Mouse (Mus musculus) lung, postnatal 0 days (tissue): ENCODE results near the gene Gng2. TPM values are rescaled to one million over a fixed set of nuclear protein-coding genes. Genes with fewer than 3 reads are reported as not detected.

ENCODE experiments used
- ATAC-seq: fragments of 200-750 bp; cut with Nextera tagmentation; 2 replicates; pipeline ENCODE4 v1.8.0; 2017; ENCODE audit warnings: moderate library complexity
- DNase-seq: peaks from one replicate; pipeline ENCODE4 v3.0.0-alpha.2; 2016; ENCODE audit warnings: low spot score
- H3K27ac ChIP-seq: fragments of 300-500 bp; sonication (generic); 2 replicates; pipeline ENCODE4 v1.5.1; 2014; ENCODE audit warnings: antibody characterized with exemption, mild to moderate bottlenecking, low read length, mixed read lengths
- H3K27me3 ChIP-seq: fragments of 300-500 bp; sonication (generic); replicated peaks from 2 replicates; pipeline ENCODE4 v1.6.1; 2014; ENCODE audit warnings: low read length, mixed read lengths; ENCODE audit not compliant: insufficient read depth
- H3K36me3 ChIP-seq: fragments of 300-500 bp; sonication (generic); 2 replicates; pipeline ENCODE4 v1.6.1; 2014; ENCODE audit warnings: low read length, mixed read lengths; ENCODE audit not compliant: insufficient read depth
- H3K4me1 ChIP-seq: fragments of 300-500 bp; sonication (generic); 2 replicates; pipeline ENCODE4 v1.6.1; 2014; ENCODE audit warnings: antibody characterized with exemption, low read depth, low read length, mixed read lengths; ENCODE audit not compliant: insufficient read depth
- H3K4me2 ChIP-seq: fragments of 300-500 bp; sonication (generic); replicated peaks from 2 replicates; pipeline ENCODE4 v1.6.1; 2014; ENCODE audit warnings: low read depth, mild to moderate bottlenecking, low read length, moderate library complexity, mixed read lengths
- H3K4me3 ChIP-seq: fragments of 300-500 bp; sonication (generic); 2 replicates; pipeline ENCODE4 v1.5.1; 2014; ENCODE audit warnings: low read depth, low read length
- H3K9ac ChIP-seq: fragments of 300-500 bp; sonication (generic); replicated peaks from 2 replicates; pipeline ENCODE4 v1.6.1; 2014; ENCODE audit warnings: low read depth, mild to moderate bottlenecking
- H3K9me3 ChIP-seq: fragments of 300-500 bp; sonication (generic); 2 replicates; pipeline ENCODE4 v1.6.1; 2016; ENCODE audit warnings: low read length, mixed read lengths
- CTCF ChIP-seq: IDR thresholded peaks from 2 replicates; pipeline ENCODE4 v1.5.1; 2016; ENCODE audit warnings: antibody characterized with exemption, mild to moderate bottlenecking
- EP300 ChIP-seq: IDR thresholded peaks from 2 replicates; pipeline ENCODE4 v1.6.1; 2016; ENCODE audit warnings: antibody characterized with exemption, mild to moderate bottlenecking, control low read depth
- WGBS: fragments of 180-500 bp; shearing (Covaris S2); extraction: QIAGEN DNeasy Blood & Tissue Kit; methylation state at CpG from one replicate; pipeline ENCODE4 v1.1.7; 2014; 5-methylcytosine and 5-hydroxymethylcytosine counted together
- polyA plus RNA-seq: library from polyadenylated mRNA; unstranded; fragments of >200 nt; fragmentation: Nextera tagmentation; extraction: Ambion mirVana; gene quantifications from 2 replicates; pipeline ENCODE4 v1.2.1, GENCODE M21; 2015

Gene Gng2
- polyA plus RNA-seq, 1 experiment from 2014 or later: 27.9 TPM

GRCm38 (mm10) chr14:19825481-19825880 is 151.9 kb downstream of the Gng2 start:
- Histone ChIP-seq H3K9me3 (no peaks in the 10 kb centered on the region), H3K4me3 (no peak overlapping the region), H3K36me3 (0 out of 2 replicates have a peak, but pooled peaks cover 7% of the 10 kb centered on the region), H3K4me2 (no peak overlapping the region), H3K27ac (no peak overlapping the region), H3K4me1 (peaks cover 3% of the 10 kb centered on the region; the same call in 1 of the 2 replicates), H3K9ac (no peak overlapping the region), H3K27me3 (no peaks in the 10 kb centered on the region)
- ATAC-seq (no peak), DNase-seq (no peak)
- 45% methylated on average over 11 of the region's 11 CpGs for WGBS
- TF ChIP-seq EP300 (no peak), CTCF (no peak)

GRCm38 (mm10) chr14:19823321-19824142 is 153.9 kb downstream of the Gng2 start, which contains the start of gene Rtraf:
Gene Rtraf (minus strand): TSS chr14:19823824.
- peak within 1 kb of the TSS; percentile 92 for H3K9ac ChIP-seq
- peak within 1 kb of the TSS; percentile 91 for H3K4me3 ChIP-seq
- no peaks in the 10 kb centered on the region for H3K9me3 ChIP-seq
- under 1% methylated on average over 77 of the region's 80 CpGs for WGBS
- peak within 1 kb of the TSS; percentile 85 for H3K4me2 ChIP-seq
- TF ChIP-seq CTCF (no peak), EP300 (no peak)
- H3K4me1 ChIP-seq: peaks cover 3% of the 10 kb centered on the region; the same call in 1 of the 2 replicates
- H3K27me3 ChIP-seq: no peaks in the 10 kb centered on the region
- peaks cover 14% of the 10 kb centered on the region; the same call in 1 of the 2 replicates for H3K36me3 ChIP-seq
- peak within 1 kb of the TSS; percentile 85 for H3K27ac ChIP-seq
- ATAC-seq (peak; percentile 100), DNase-seq (peak; percentile 99)

Other genes starting within 250 kb of the Gng2 start
- gene Nid2, start 226.4 kb downstream of the Gng2 start, polyA plus RNA-seq: 39.0 and 40.4 TPM in 2 replicates
- 137 and 138 TPM in 2 replicates for gene Rtraf, start 153.8 kb downstream of the Gng2 start, polyA plus RNA-seq
- 18.6 and 18.9 TPM in 2 replicates for gene Saysd1, start 160.9 kb upstream of the Gng2 start, polyA plus RNA-seq
- gene Kcnk5, start 204.2 kb upstream of the Gng2 start, polyA plus RNA-seq: 4.5 and 5.2 TPM in 2 replicates